Mouse (Mus musculus) ES-Bruce4 (cell line): ENCODE data around the gene Dnase2b. TPM values are rescaled to one million over a fixed set of nuclear protein-coding genes. Genes with fewer than 3 reads are reported as not detected.

Experiments used
- H3K27ac ChIP-seq: 2 replicates; pipeline ENCODE4 v1.5.1; 2012; ENCODE audit warnings: low read length, inconsistent platforms; ENCODE audit not compliant: insufficient read depth
- H3K27me3 ChIP-seq: 2 replicates; pipeline ENCODE4 v1.6.1; 2012; ENCODE audit warnings: mild to moderate bottlenecking, low read length, inconsistent platforms; ENCODE audit not compliant: control insufficient read depth, poor library complexity, insufficient read depth, severe bottlenecking
- H3K36me3 ChIP-seq: 2 replicates; pipeline ENCODE4 v1.6.1; 2012; ENCODE audit warnings: inconsistent platforms, mild to moderate bottlenecking, low read length, moderate library complexity; ENCODE audit not compliant: control insufficient read depth, poor library complexity, insufficient read depth, severe bottlenecking
- H3K4me1 ChIP-seq: one replicate; pipeline ENCODE4 v1.8.1; 2011; ENCODE audit warnings: low read length; ENCODE audit not compliant: control insufficient read depth, insufficient read depth
- H3K4me3 ChIP-seq: 2 replicates; pipeline ENCODE4 v1.5.1; 2011; ENCODE audit warnings: low read depth, mild to moderate bottlenecking, low read length
- H3K9ac ChIP-seq: 2 replicates; pipeline ENCODE4 v1.6.1; 2012; ENCODE audit warnings: low read depth, mild to moderate bottlenecking, inconsistent platforms; ENCODE audit not compliant: poor library complexity, severe bottlenecking
- H3K9me3 ChIP-seq: replicated peaks from 2 replicates; pipeline ENCODE4 v1.6.1; 2012; ENCODE audit warnings: mild to moderate bottlenecking, low read length, inconsistent platforms; ENCODE audit not compliant: control insufficient read depth, poor library complexity, insufficient read depth, severe bottlenecking
- CTCF ChIP-seq: IDR thresholded peaks from one replicate; pipeline ENCODE4 v1.8.1; 2011; ENCODE audit warnings: low read depth, low read length
- EP300 ChIP-seq: IDR thresholded peaks from 2 replicates; pipeline ENCODE4 v1.6.1; 2011; ENCODE audit warnings: low read depth, low read length; ENCODE audit not compliant: insufficient read depth
- POLR2A ChIP-seq: IDR thresholded peaks from one replicate; pipeline ENCODE4 v1.8.1; 2011; ENCODE audit warnings: low read length; ENCODE audit not compliant: insufficient read depth
- polyA plus RNA-seq: library from polyadenylated mRNA; stranded (reverse); fragments of >200 nt; gene quantifications from 2 replicates; pipeline ENCODE4 v1.2.4, GENCODE M21; 2011; ENCODE audit warnings: low read depth; ENCODE audit not compliant: missing spikeins, insufficient read depth, insufficient read length

The Dnase2b gene
- polyA plus RNA-seq, 1 experiment = not detected

GRCm38 (mm10) chr3:146589523-146589922, 25.9 kb downstream of the Dnase2b start:
- Histone ChIP-seq H3K36me3 (no peaks in the 10 kb centered on the region), H3K9me3 (no peaks in the 10 kb centered on the region), H3K4me3 (no peak overlapping the region), H3K4me1 (no peaks in the 10 kb centered on the region), H3K27ac (no peak overlapping the region), H3K27me3 (no peaks in the 10 kb centered on the region), H3K9ac (no peak overlapping the region)
- no peak for TF ChIP-seq CTCF
- no peak for TF ChIP-seq EP300
- no peak for TF ChIP-seq POLR2A

DNA sequence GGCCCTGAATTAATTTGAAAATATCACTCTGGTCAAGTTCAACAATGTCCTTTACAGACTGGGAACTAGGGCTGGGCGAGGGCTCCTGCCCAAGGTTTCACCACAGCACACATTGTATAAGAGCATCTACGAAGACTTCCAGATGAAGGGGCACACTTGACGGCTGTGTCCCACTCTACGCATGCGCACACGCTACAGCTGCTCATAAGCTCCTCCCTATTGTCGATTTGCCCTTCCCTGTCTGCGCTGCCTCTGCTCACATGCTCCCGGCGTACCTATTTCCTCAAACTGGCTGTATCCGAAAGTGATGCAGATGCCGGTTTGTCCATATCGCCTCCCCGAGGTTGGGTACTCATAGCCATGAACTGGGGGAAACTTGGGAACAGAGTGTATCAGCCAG, 28.8 kb downstream of the Dnase2b start:
- TF ChIP-seq POLR2A (no peak), CTCF (no peak), EP300 (no peak)
- Histone ChIP-seq H3K27ac (no peak overlapping the region), H3K27me3 (no peaks in the 10 kb centered on the region), H3K4me3 (no peak overlapping the region), H3K9ac (no peak overlapping the region), H3K4me1 (no peaks in the 10 kb centered on the region), H3K36me3 (no peaks in the 10 kb centered on the region), H3K9me3 (no peaks in the 10 kb centered on the region)

DNA sequence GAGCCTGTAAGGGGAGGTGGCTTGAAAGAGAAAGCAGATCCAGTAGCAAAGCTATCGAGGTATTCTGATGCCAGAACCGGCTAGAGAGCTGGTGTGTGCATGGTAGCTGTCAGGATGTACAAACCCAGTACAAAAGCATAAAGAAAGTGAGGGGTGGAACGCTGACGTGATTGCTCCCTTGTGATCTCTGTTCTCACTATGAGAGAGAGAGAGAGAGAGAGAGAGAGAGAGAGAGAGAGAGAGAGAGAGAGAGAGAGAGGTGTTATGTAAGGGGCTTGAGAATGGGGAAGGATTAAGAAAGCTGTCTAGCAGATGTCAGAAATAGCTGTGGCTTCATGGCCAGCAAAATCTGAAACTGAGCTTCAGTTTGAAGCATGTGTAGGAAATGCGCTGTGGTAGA, 31.5 kb downstream of the Dnase2b start:
- no peak for TF ChIP-seq POLR2A
- TF ChIP-seq EP300 = no peak
- TF ChIP-seq CTCF = no peak
- H3K27me3 ChIP-seq = no peaks in the 10 kb centered on the region
- no peaks in the 10 kb centered on the region for H3K9me3 ChIP-seq
- no peaks in the 10 kb centered on the region for H3K4me1 ChIP-seq
- H3K9ac ChIP-seq = no peak overlapping the region
- H3K36me3 ChIP-seq = no peaks in the 10 kb centered on the region
- H3K27ac ChIP-seq = no peak overlapping the region
- no peak overlapping the region for H3K4me3 ChIP-seq

GRCm38 (mm10) chr3:146583478-146583877, 31.9 kb downstream of the Dnase2b start:
- no peak overlapping the region for H3K4me3 ChIP-seq
- H3K36me3 ChIP-seq = no peaks in the 10 kb centered on the region
- H3K9ac ChIP-seq = no peak overlapping the region
- H3K9me3 ChIP-seq = no peaks in the 10 kb centered on the region
- no peaks in the 10 kb centered on the region for H3K27me3 ChIP-seq
- H3K4me1 ChIP-seq = no peaks in the 10 kb centered on the region
- H3K27ac ChIP-seq = no peak overlapping the region
- TF ChIP-seq POLR2A (no peak), EP300 (no peak), CTCF (no peak)

- no peak for TF ChIP-seq EP300
- no peak for TF ChIP-seq POLR2A
- TF ChIP-seq CTCF = no peak
- Histone ChIP-seq H3K36me3 (no peaks in the 10 kb centered on the region), H3K9ac (no peak overlapping the region), H3K4me3 (no peak overlapping the region), H3K27ac (no peak overlapping the region), H3K9me3 (no peaks in the 10 kb centered on the region), H3K27me3 (no peaks in the 10 kb centered on the region), H3K4me1 (no peaks in the 10 kb centered on the region)
Observed at GRCm38 (mm10) chr3:146580039-146580729, 35.2 kb downstream of the Dnase2b start.

GRCm38 (mm10) chr3:146577591-146577990, 37.8 kb downstream of the Dnase2b start:
- H3K4me1 ChIP-seq = no peaks in the 10 kb centered on the region
- no peak overlapping the region for H3K4me3 ChIP-seq
- H3K36me3 ChIP-seq = no peaks in the 10 kb centered on the region
- TF ChIP-seq POLR2A = no peak
- H3K9ac ChIP-seq = no peak overlapping the region
- no peak overlapping the region for H3K27ac ChIP-seq
- no peaks in the 10 kb centered on the region for H3K9me3 ChIP-seq
- H3K27me3 ChIP-seq = no peaks in the 10 kb centered on the region
